Mouse (Mus musculus): ENCODE data around the gene Kdm5b. TPM values are rescaled to one million over a fixed set of nuclear protein-coding genes. Genes with fewer than 3 reads are reported as not detected.
A peak's percentile ranks its signal among the peaks of the same experiment; 100 is the strongest.

The Kdm5b gene
- polyA plus RNA-seq, 1 experiment from 2014 or later = 12.6 TPM

DNA sequence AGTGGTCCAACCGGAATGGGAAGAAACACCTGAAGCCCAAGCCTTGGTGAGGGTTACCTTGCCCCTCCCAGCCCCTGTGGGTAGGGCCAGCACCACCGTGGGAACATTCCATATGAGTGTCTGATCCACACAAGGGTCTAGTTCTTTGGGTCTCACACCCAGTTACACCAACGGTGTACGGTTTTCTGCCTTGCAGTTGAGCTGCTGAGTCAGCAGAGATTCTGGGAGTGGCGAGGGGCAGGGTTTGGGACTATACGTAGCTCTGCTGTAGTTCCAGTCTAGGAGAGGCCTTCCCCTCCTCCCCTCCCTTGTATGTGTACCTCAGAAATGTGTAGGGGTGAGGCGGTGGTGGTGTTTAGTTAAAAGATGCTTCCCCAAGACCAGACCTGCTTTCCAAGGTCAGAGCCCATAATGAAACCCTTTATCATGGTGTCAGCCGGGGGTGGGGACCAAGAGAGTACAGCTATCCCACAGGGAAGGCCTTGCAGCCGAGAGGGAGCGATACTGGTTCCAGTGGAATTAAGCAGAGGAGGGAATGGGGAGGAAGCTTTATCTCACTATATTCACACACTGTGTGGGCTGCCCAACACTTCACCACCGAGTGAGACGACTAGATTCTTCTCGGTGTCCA is 4.6 kb upstream of the Kdm5b start:
- H3K4me3 ChIP-seq (ENCODE audit: low read depth, low read length) = no peak overlapping the region
- peak overlapping the region; percentile 95; the same call in 1 of the 2 replicates for H3K4me2 ChIP-seq (replicated peaks; ENCODE audit: low read depth)
- H3K27ac ChIP-seq (ENCODE audit: low read depth, low read length) = no peak overlapping the region
- H3K9ac ChIP-seq (ENCODE audit: low read depth, low read length) = no peak overlapping the region
- TF ChIP-seq CTCF (IDR thresholded peaks at IDR 0.05; ENCODE audit: low read depth) = no peak
- no peaks in the 10 kb centered on the region for H3K4me1 ChIP-seq (replicated peaks; ENCODE audit: control insufficient read depth, insufficient read depth, low read length)
- no peaks in the 10 kb centered on the region for H3K9me3 ChIP-seq (ENCODE audit: control insufficient read depth)
- no peaks in the 10 kb centered on the region for H3K36me3 ChIP-seq (ENCODE audit: control insufficient read depth, insufficient read depth)
- 20% methylated on average over 13 of the region's 13 CpGs for WGBS
- ATAC-seq = peak; percentile 11; the same call in 1 of the 2 replicates
- no peaks in the 10 kb centered on the region for H3K27me3 ChIP-seq (replicated peaks; ENCODE audit: control insufficient read depth, insufficient read depth, low read length)

DNA sequence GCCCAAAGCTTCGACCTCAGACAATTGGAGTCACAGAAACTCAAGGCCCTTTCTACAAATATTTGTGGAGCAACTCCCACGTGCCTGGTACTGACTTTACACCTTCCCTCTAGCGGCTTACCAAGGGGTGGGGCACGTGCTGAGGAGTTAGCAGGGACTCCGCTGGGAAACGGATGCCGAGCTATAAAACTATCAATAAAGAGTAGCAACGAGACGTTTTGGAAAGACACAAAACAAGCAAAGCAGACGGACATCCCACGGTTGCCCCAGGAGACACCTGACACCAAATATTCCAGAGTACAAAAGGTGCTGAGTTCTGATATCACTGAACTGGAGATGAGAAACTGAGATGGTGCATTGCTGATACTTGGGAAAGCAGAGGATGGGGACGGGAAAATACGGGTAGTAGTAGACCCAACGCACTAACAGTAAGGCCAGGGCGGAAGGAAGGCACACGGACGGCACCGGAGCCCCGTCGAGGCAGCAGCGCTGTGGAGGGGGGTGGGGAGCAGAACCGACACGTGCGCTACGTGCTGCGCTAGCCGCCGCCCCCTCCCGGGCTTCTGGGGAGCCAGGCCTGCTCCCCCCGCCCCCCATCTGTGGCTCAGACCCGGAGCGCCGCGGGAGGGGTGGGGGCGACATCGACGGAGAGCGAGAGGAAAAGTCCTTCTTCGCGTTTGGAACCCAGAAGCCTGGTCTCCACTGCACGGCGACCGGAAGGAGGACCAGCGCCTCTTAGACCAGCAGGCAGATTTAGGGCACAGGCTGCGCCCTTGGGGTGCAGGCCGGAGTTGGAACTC is 3.9 kb upstream of the Kdm5b start:
- Histone ChIP-seq H3K9ac (ENCODE audit: low read depth, low read length) (peak overlapping the region; percentile 66), H3K36me3 (ENCODE audit: control insufficient read depth, insufficient read depth) (no peaks in the 10 kb centered on the region), H3K4me3 (ENCODE audit: low read depth, low read length) (peak overlapping the region; percentile 66), H3K27me3 (replicated peaks; ENCODE audit: control insufficient read depth, insufficient read depth, low read length) (no peaks in the 10 kb centered on the region), H3K27ac (ENCODE audit: low read depth, low read length) (peak overlapping the region; percentile 66), H3K4me1 (replicated peaks; ENCODE audit: control insufficient read depth, insufficient read depth, low read length) (no peaks in the 10 kb centered on the region), H3K4me2 (replicated peaks; ENCODE audit: low read depth) (peak overlapping the region; percentile 95), H3K9me3 (ENCODE audit: control insufficient read depth) (no peaks in the 10 kb centered on the region)
- 0 out of 2 replicates have a peak, but pooled peaks have one; percentile 6 for TF ChIP-seq CTCF (IDR thresholded peaks at IDR 0.05; ENCODE audit: low read depth)
- 1% methylated on average over 46 of the region's 46 CpGs for WGBS
- no peak for ATAC-seq

DNA sequence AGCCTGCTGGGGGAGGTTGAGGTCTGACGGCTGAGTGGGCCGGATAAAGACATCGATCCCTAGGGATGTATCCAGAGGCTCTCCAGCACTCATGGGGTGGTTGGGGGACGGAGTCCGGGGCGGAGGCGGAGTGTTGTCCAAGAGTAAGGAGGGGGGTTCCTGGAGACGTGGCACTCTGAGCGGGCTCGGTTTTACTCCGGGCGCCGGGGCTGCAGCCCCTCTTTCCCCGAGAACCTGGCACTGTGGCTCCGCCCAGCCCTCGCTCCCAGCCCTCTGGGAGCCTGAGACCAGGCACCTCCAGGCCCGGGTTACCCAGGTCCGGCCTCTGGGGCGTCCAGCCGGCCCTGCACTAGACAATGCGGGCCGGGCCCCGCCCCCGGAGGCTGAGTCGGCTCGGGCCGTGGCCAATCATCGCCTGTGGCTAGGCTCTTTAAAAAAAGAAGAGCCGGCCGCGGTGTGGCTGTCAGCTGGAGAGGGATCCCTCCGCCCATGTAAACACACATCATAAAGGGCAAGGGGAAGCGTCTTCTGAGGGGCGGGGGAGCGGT is 3.2 kb upstream of the Kdm5b start:
- 1% methylated on average over 33 of the region's 35 CpGs for WGBS
- Histone ChIP-seq H3K4me1 (replicated peaks; ENCODE audit: control insufficient read depth, insufficient read depth, low read length) (no peaks in the 10 kb centered on the region), H3K27ac (ENCODE audit: low read depth, low read length) (peak overlapping the region; percentile 66), H3K9me3 (ENCODE audit: control insufficient read depth) (no peaks in the 10 kb centered on the region), H3K4me2 (replicated peaks; ENCODE audit: low read depth) (peak overlapping the region; percentile 95), H3K27me3 (replicated peaks; ENCODE audit: control insufficient read depth, insufficient read depth, low read length) (no peaks in the 10 kb centered on the region), H3K36me3 (ENCODE audit: control insufficient read depth, insufficient read depth) (no peaks in the 10 kb centered on the region), H3K9ac (ENCODE audit: low read depth, low read length) (peak overlapping the region; percentile 66), H3K4me3 (ENCODE audit: low read depth, low read length) (peak overlapping the region; percentile 66)
- TF ChIP-seq CTCF (IDR thresholded peaks at IDR 0.05; ENCODE audit: low read depth) = no peak
- ATAC-seq = peak; percentile 92

DNA sequence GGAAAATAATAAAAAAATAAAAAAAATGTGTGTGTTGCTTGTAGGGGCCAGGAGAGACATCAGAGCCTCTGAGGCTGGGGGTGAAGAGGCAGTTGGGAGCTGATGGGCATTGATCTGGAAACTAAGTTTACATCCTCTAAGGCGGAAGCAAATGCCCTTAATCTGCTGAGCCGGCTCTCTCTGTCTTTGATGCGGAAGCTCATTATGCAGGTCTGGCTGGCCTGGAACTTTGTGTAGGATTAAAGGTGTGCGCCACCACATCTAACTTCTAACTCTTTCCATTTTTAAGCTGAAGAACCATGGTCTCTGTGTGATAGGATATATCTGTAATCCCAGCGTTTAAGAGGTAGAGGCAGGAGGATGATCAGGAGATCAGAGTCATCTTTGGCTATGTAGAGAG is 1.5 kb upstream of the Kdm5b start:
- no peaks in the 10 kb centered on the region for H3K4me1 ChIP-seq (replicated peaks; ENCODE audit: control insufficient read depth, insufficient read depth, low read length)
- no peak overlapping the region for H3K4me2 ChIP-seq (replicated peaks; ENCODE audit: low read depth)
- H3K9me3 ChIP-seq (ENCODE audit: control insufficient read depth) = no peaks in the 10 kb centered on the region
- H3K9ac ChIP-seq (ENCODE audit: low read depth, low read length) = no peak overlapping the region
- H3K27me3 ChIP-seq (replicated peaks; ENCODE audit: control insufficient read depth, insufficient read depth, low read length) = no peaks in the 10 kb centered on the region
- no peak for TF ChIP-seq CTCF (IDR thresholded peaks at IDR 0.05; ENCODE audit: low read depth)
- WGBS = 73% methylated on average over 5 of the region's 5 CpGs
- no peak for ATAC-seq
- H3K36me3 ChIP-seq (ENCODE audit: control insufficient read depth, insufficient read depth) = no peaks in the 10 kb centered on the region
- H3K27ac ChIP-seq (ENCODE audit: low read depth, low read length) = no peak overlapping the region
- no peak overlapping the region for H3K4me3 ChIP-seq (ENCODE audit: low read depth, low read length)

DNA sequence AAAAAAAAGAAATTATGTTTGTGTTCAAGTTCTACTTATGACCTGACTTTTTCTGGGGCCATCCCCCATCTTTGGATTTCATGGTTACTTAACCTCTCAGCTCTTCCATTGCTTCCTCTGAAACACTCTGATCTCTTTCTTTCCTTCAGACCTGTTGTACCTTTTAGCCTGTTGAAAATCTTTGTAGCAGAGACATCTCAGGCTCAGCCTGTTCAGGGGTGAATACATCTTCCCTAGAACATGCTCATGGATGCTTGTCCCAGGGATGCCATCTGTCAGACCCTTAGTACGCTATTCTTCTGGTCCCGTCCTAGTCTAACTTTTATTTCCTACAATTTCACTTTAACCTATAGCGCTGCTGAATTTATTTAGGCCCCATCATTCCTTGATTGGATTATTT is 745 bp upstream of the Kdm5b start:
- Histone ChIP-seq H3K4me1 (replicated peaks; ENCODE audit: control insufficient read depth, insufficient read depth, low read length) (no peaks in the 10 kb centered on the region; the same call in 1 of the 2 replicates), H3K36me3 (ENCODE audit: control insufficient read depth, insufficient read depth) (no peaks in the 10 kb centered on the region), H3K9me3 (ENCODE audit: control insufficient read depth) (no peaks in the 10 kb centered on the region), H3K27me3 (replicated peaks; ENCODE audit: control insufficient read depth, insufficient read depth, low read length) (no peaks in the 10 kb centered on the region), H3K9ac (ENCODE audit: low read depth, low read length) (no peak overlapping the region), H3K4me2 (replicated peaks; ENCODE audit: low read depth) (no peak overlapping the region), H3K4me3 (ENCODE audit: low read depth, low read length) (0 out of 2 replicates have a peak overlapping the region, but pooled peaks have one; percentile 97), H3K27ac (ENCODE audit: low read depth, low read length) (no peak overlapping the region)
- 72% methylated on average over 3 of the region's 3 CpGs for WGBS
- no peak for ATAC-seq
- TF ChIP-seq CTCF (IDR thresholded peaks at IDR 0.05; ENCODE audit: low read depth) = no peak

DNA sequence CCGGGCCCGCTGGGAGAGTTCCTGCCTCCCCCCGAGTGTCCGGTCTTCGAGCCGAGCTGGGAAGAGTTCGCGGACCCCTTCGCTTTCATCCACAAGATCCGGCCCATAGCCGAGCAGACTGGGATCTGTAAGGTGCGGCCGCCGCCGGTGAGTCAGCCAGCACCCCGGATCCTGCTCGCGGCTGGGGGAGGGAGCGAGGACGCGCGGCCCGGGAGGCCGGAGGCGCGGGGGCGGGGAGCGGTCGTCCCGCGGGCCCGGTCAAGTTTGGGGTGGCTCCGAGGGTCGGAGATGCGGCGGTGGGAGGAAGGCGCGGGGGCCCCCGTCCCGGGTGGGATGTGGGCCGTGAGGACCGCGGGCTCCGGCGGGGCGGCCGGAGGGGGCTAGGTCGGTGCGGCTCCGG is 425 bp downstream of the Kdm5b start:
- ATAC-seq = peak; percentile 45
- Histone ChIP-seq H3K27me3 (replicated peaks; ENCODE audit: control insufficient read depth, insufficient read depth, low read length) (no peaks in the 10 kb centered on the region), H3K4me2 (replicated peaks; ENCODE audit: low read depth) (peak overlapping the region; percentile 82), H3K4me3 (ENCODE audit: low read depth, low read length) (peak overlapping the region; percentile 97), H3K9ac (ENCODE audit: low read depth, low read length) (peak overlapping the region; percentile 94), H3K36me3 (ENCODE audit: control insufficient read depth, insufficient read depth) (no peaks in the 10 kb centered on the region), H3K9me3 (ENCODE audit: control insufficient read depth) (no peaks in the 10 kb centered on the region), H3K4me1 (replicated peaks; ENCODE audit: control insufficient read depth, insufficient read depth, low read length) (no peaks in the 10 kb centered on the region; the same call in 1 of the 2 replicates), H3K27ac (ENCODE audit: low read depth, low read length) (peak overlapping the region; percentile 92)
- under 1% methylated on average over 42 of the region's 50 CpGs for WGBS
- TF ChIP-seq CTCF (IDR thresholded peaks at IDR 0.05; ENCODE audit: low read depth) = no peak
